Mouse (Mus musculus) limb, embryonic 11.5 days (tissue): Measurements from ENCODE around the gene Fam136a. TPM values are rescaled to one million over a fixed set of nuclear protein-coding genes. Genes with fewer than 3 reads are reported as not detected.
"Not testable (repeated sequence)": the region's sequence is repeated elsewhere in the genome, so short reads cannot be mapped to it uniquely, and the experiment has no call there.

ENCODE experiments used
- ATAC-seq: fragments of 200-750 bp; cut with Nextera tagmentation; 2 replicates; pipeline ENCODE4 v1.8.0; 2017; ENCODE audit warnings: low read depth; ENCODE audit not compliant: insufficient number of reproducible peaks, low FRiP score, low TSS enrichment
- DNase-seq: peaks from one replicate; pipeline ENCODE4 v3.0.0-alpha.2; 2015; ENCODE audit warnings: low spot score
- H3K27ac ChIP-seq: fragments of 300-500 bp; sonication (generic); replicated peaks from 2 replicates; pipeline ENCODE4 v1.5.1; 2014; ENCODE audit warnings: low read depth, mild to moderate bottlenecking, low read length
- H3K27me3 ChIP-seq: fragments of 300-500 bp; sonication (generic); 2 replicates; pipeline ENCODE4 v1.6.1; 2014; ENCODE audit warnings: mild to moderate bottlenecking, low read length, mixed read lengths; ENCODE audit not compliant: control insufficient read depth, insufficient read depth
- H3K36me3 ChIP-seq: fragments of 300-500 bp; sonication (generic); 2 replicates; pipeline ENCODE4 v1.6.1; 2014; ENCODE audit warnings: mild to moderate bottlenecking, low read length, moderate library complexity, mixed read lengths; ENCODE audit not compliant: control insufficient read depth, insufficient read depth
- H3K4me1 ChIP-seq: fragments of 300-500 bp; sonication (generic); 2 replicates; pipeline ENCODE4 v1.6.1; 2014; ENCODE audit warnings: low read length, mixed read lengths; ENCODE audit not compliant: control insufficient read depth, insufficient read depth
- H3K4me2 ChIP-seq: fragments of 300-500 bp; sonication (generic); 2 replicates; pipeline ENCODE4 v1.6.1; 2014; ENCODE audit warnings: low read depth, mild to moderate bottlenecking, moderate library complexity; ENCODE audit not compliant: severe bottlenecking
- H3K4me3 ChIP-seq: fragments of 300-500 bp; sonication (generic); 2 replicates; pipeline ENCODE4 v1.5.1; 2014; ENCODE audit warnings: low read depth, low read length
- H3K9ac ChIP-seq: fragments of 300-500 bp; sonication (generic); 2 replicates; pipeline ENCODE4 v1.6.1; 2014; ENCODE audit warnings: mild to moderate bottlenecking, low read length
- H3K9me3 ChIP-seq: fragments of 300-500 bp; sonication (generic); 2 replicates; pipeline ENCODE4 v1.6.1; 2016; ENCODE audit warnings: low read length; ENCODE audit not compliant: control insufficient read depth
- WGBS: fragments of 180-500 bp; shearing (Covaris S2); extraction: QIAGEN DNeasy Blood & Tissue Kit; methylation state at CpG from one replicate; pipeline ENCODE4 v1.1.7; 2014; 5-methylcytosine and 5-hydroxymethylcytosine counted together
- polyA plus RNA-seq: library from polyadenylated mRNA; unstranded; fragments of >200 nt; fragmentation: Nextera tagmentation; extraction: Ambion mirVana; gene quantifications from 2 replicates; pipeline ENCODE4 v1.2.1, GENCODE M21; 2014

Gene Fam136a
- polyA plus RNA-seq, 1 experiment from 2014 or later = 171 TPM

DNA sequence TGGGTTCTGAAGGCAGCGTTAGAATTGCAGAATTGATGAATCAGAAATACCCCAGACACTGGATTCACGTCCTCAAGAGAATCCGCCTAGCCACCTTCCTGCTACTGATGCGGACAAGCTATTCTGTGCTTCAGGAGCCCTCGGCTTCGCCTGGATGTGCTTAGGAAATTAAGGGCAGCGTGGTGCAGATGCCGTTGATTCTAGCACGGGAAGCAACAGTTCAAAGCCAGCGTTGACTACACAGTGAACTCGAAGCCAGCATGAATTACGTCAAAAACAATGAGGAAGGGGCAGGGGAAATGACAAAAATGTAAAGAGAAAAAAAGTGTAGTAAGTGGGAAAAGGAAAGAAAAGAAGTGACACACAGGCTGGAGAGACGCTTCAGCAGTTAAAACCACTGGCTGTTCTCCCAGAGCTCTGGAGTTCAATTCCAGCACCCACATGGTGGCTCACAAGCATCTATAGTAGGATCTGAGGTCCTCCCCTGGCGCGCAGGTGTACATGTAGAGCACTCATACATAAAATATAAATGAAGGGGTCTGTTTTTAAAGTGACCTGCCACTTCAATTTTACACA is 5.4 kb downstream of the Fam136a start, which contains the start of gene Snrpg:
Gene Snrpg (plus strand): TSS at position 541 of the 576 bp plus-strand sequence.
- peak; percentile 40 for DNase-seq
- peak within 1 kb of the TSS; percentile 82 for H3K27ac ChIP-seq
- H3K36me3 ChIP-seq = no peaks in the 10 kb centered on the region
- H3K4me3 ChIP-seq = peak within 1 kb of the TSS; percentile 91
- 20% methylated on average over 15 of the region's 15 CpGs for WGBS
- peak within 1 kb of the TSS; percentile 93 for H3K9ac ChIP-seq
- H3K27me3 ChIP-seq = no peaks in the 10 kb centered on the region
- peak within 1 kb of the TSS; percentile 85 for H3K4me2 ChIP-seq
- ATAC-seq = no peak
- no peaks in the 10 kb centered on the region for H3K9me3 ChIP-seq
- peaks cover 12% of the 10 kb centered on the region for H3K4me1 ChIP-seq

DNA sequence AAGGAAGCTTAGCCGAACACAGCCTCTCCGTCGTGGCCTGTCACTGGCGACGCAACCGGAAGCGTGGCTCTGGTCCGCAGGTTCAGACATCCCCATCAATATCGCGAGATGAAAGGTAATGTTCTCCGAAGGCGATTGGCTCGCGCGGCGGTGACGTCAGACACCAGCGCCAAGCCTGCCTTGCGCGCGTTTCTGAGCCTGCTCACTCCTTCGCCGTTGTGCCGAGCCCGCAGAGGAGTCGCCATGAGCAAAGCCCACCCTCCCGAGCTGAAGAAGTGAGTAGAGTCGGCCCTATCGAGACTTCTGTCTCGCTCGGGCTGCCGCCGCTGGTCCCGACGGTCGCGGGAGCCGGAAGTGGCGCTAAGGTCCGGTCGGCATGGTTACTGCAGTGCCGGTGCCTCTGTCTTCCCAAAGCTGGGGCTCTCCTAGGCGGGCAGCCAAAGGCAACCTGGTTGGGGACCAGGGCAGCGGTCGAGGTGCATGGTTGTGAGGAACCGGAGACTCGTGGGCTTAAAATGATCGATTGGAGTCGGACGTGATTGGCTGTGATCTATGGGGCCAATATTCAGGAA is 6.0 kb downstream of the Fam136a start:
- H3K27ac ChIP-seq = peak overlapping the region; percentile 82
- H3K36me3 ChIP-seq = 0 out of 2 replicates have a peak, but pooled peaks cover 2% of the 10 kb centered on the region
- peak overlapping the region; percentile 91 for H3K4me3 ChIP-seq
- WGBS = under 1% methylated on average over 50 of the region's 50 CpGs
- DNase-seq = peak; percentile 97
- H3K9ac ChIP-seq = peak overlapping the region; percentile 93
- peak overlapping the region; percentile 85 for H3K4me2 ChIP-seq
- peaks cover 11% of the 10 kb centered on the region for H3K4me1 ChIP-seq
- ATAC-seq = peak; percentile 96
- no peaks in the 10 kb centered on the region for H3K9me3 ChIP-seq
- H3K27me3 ChIP-seq = no peaks in the 10 kb centered on the region

DNA sequence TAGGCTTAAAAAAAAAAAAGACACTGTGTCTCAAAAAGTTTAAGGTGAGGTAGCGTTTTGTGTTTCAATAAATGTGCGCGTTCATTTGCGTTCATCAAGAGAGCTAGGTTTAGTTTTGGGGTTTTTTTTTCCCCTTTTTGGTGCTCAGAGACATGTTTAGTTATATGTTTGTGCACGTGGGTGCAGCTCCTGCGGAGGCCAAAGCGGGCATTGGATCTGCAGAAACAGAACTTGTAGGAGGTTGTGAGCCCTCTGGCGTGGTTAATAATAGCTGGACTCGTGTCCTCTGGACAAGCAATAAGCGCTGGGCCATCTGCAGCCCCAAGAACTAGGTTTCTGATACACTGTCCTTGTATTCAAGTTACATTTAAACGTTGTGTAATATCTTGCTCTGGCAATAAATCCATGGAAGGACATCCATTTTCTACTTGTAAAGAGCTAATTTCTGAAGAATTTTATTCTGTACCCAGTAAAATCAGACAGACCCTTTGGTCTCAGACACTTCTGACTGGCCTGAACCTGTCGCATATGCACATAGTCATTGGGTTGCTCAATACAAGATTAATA is 6.6 kb downstream of the Fam136a start:
- no peak overlapping the region; the same call in 1 of the 2 replicates for H3K27ac ChIP-seq
- no peaks in the 10 kb centered on the region for H3K27me3 ChIP-seq
- peaks cover 4% of the 10 kb centered on the region; the same call in 1 of the 2 replicates for H3K36me3 ChIP-seq
- peak overlapping the region; percentile 93 for H3K9ac ChIP-seq
- peak; percentile 25 for DNase-seq
- H3K4me1 ChIP-seq = peaks cover 9% of the 10 kb centered on the region
- WGBS = 6% methylated on average over 12 of the region's 12 CpGs
- peak overlapping the region; percentile 91 for H3K4me3 ChIP-seq
- H3K9me3 ChIP-seq = no peaks in the 10 kb centered on the region
- H3K4me2 ChIP-seq = peak overlapping the region; percentile 85
- no peak for ATAC-seq

DNA sequence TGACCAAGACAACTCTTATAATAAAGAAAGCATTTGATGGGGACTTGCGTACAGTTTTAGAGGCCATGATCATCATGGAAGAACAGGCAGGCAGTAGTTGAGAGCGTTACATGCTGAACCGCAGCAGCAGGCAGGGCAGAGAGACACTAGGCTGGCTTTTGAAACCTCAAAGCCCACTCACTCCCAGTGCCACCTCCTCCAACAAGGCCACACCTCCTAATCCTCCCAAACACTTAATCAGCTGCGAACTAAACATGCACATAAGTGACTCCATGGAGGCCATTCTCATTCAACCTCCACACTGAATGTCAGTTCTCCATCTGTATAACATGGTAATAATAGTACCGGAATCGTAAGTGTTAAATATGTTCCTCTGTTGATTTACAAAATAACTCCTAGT is 8.1 kb downstream of the Fam136a start:
- no peak for ATAC-seq
- peaks cover 15% of the 10 kb centered on the region for H3K36me3 ChIP-seq

DNA sequence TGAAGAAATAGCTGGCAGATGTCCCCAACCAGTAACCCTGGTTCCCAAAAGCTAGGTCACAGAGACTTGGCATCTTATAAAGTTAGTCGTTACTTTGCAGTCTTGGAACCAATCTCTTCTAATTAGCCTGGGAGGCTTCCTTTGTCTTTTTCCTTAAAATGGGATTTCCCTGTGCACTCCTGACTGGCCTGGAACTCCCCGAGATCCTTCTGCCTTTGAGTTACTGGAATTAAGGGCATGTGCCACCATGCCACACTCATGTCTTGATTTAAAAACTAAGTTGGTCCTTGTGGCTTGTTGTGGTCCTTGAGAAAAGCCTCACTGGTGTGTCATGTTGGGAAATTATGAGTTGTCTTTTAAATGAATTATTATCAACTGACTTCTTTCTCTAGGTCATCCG is 12.9 kb downstream of the Fam136a start:
- H3K4me1 ChIP-seq = no peaks in the 10 kb centered on the region
- H3K9ac ChIP-seq = no peak overlapping the region
- no peak overlapping the region for H3K4me3 ChIP-seq
- no peak for ATAC-seq
- DNase-seq = no peak
- H3K27ac ChIP-seq = no peak overlapping the region
- WGBS = 86% methylated on average over 3 of the region's 3 CpGs
- H3K9me3 ChIP-seq = no peaks in the 10 kb centered on the region
- H3K27me3 ChIP-seq = no peaks in the 10 kb centered on the region
- peaks cover 18% of the 10 kb centered on the region for H3K36me3 ChIP-seq
- no peak overlapping the region for H3K4me2 ChIP-seq

More for the DNA sequence above, 8.1 kb downstream of the Fam136a start:
- H3K27me3 ChIP-seq = no peaks in the 10 kb centered on the region
- no peak overlapping the region for H3K4me3 ChIP-seq
- peaks cover 9% of the 10 kb centered on the region for H3K4me1 ChIP-seq
- WGBS = 93% methylated on average over 6 of the region's 6 CpGs
- no peak overlapping the region for H3K4me2 ChIP-seq
- no peak overlapping the region for H3K9ac ChIP-seq
- DNase-seq = no peak
- no peak overlapping the region for H3K27ac ChIP-seq
- H3K9me3 ChIP-seq = no peaks in the 10 kb centered on the region

DNA sequence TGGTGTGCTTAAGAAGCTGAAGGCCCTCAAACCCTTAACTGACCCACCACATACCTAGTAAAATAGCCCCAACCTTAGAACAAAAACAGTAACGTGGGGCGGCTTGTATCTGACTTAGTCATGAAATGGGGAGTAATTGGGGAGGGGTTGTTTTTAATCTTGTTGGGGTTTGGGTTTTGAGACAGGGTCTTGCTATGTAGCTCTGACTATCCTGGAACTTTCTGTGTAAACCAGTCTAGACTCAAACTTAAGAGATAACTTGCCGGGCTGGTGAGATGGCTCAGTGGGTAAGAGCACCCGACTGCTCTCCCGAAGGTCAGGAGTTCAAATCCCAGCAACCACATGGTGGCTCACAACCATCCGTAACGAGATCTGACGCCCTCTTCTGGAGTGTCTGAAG is 14.7 kb downstream of the Fam136a start:
- H3K4me2 ChIP-seq, H3K9ac ChIP-seq, H3K9me3 ChIP-seq, H3K4me1 ChIP-seq, DNase-seq, ATAC-seq, H3K27ac ChIP-seq, H3K27me3 ChIP-seq, H3K4me3 ChIP-seq: not testable (repeated sequence)
- peaks cover 18% of the 10 kb centered on the region for H3K36me3 ChIP-seq
- WGBS = 85% methylated on average over 5 of the region's 8 CpGs

DNA sequence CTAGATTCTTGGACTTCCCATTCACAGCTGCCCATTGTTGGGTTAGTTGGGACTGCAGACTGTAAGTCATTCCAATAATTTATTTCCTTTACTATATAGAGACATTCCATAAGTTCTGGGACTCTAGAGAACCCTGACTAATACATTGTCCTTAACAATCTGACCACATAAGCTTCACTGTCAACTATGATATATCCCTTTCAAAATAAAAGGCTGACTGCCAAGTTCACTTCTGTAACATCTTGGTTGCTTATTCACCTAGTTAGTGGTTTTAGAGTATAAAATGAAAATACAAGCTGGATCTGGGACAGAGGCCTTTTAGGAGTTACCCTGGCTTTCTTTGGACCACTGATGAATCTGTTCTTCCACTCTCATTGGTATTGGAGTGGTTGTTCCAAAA is 17.1 kb downstream of the Fam136a start:
- H3K4me1 ChIP-seq = no peaks in the 10 kb centered on the region
- H3K27ac ChIP-seq = no peak overlapping the region
- no peak overlapping the region for H3K4me3 ChIP-seq
- no peak for ATAC-seq
- no peaks in the 10 kb centered on the region for H3K9me3 ChIP-seq
- no peak for DNase-seq
- no peaks in the 10 kb centered on the region for H3K27me3 ChIP-seq
- peaks cover 11% of the 10 kb centered on the region; the same call in 1 of the 2 replicates for H3K36me3 ChIP-seq
- H3K4me2 ChIP-seq = no peak overlapping the region
- no peak overlapping the region for H3K9ac ChIP-seq

DNA sequence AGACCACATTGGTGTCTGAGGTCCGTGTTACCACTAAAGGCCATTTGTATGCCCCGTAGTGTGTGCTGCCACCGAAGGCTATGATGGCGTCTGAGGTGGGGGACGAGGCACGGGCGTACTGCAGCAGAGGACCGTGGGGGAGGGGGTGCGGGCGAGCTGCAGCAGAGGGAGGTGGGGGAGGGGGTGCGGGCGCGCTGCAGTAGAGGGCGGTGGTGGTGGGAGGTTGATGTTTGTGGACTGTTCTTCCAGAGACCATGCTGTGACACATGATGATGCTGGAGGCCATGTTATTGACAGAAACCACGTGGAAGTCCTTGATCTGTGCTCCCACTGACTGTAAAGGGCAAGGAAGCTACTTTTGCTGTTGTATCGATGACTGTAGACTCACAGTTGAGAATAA is 17.9 kb downstream of the Fam136a start:
- Histone ChIP-seq H3K9ac (no peak overlapping the region), H3K27ac (no peak overlapping the region), H3K4me2 (no peak overlapping the region), H3K4me1 (no peaks in the 10 kb centered on the region), H3K9me3 (no peaks in the 10 kb centered on the region), H3K36me3 (peaks cover 12% of the 10 kb centered on the region), H3K4me3 (no peak overlapping the region), H3K27me3 (no peaks in the 10 kb centered on the region)
- 39% methylated on average over 16 of the region's 16 CpGs for WGBS
- ATAC-seq = no peak
- DNase-seq = no peak
